Mouse (Mus musculus) myocyte (in vitro differentiated cells): ENCODE measurements around the gene Lsm12.

Experiments used
- E2F4 ChIP-seq: IDR thresholded peaks from one replicate; pipeline ENCODE4 v1.6.1; 2011; ENCODE audit warnings: mild to moderate bottlenecking, control low read depth, moderate library complexity; ENCODE audit not compliant: insufficient read depth
- MAX ChIP-seq: IDR thresholded peaks from one replicate; pipeline ENCODE4 v1.6.1; 2011; ENCODE audit warnings: low read depth, mild to moderate bottlenecking, control low read depth
- MYOD1 ChIP-seq, 3 experiments: IDR thresholded peaks; one replicate each; pipeline ENCODE4 v1.6.1; 2011; ENCODE audit warnings: control low read depth in 2 of 3, low read depth in 2 of 3, mild to moderate bottlenecking in 2 of 3, moderate library complexity in 1 of 3; ENCODE audit not compliant: insufficient read length in 2 of 3, control insufficient read depth in 1 of 3
- POLR2A ChIP-seq: IDR thresholded peaks from one replicate; pipeline ENCODE4 v1.6.1; 2011; ENCODE audit warnings: low read depth, mild to moderate bottlenecking, control low read depth, moderate library complexity; ENCODE audit not compliant: insufficient read length
- POLR2AphosphoS2 ChIP-seq: IDR thresholded peaks from one replicate; pipeline ENCODE4 v1.6.1; 2011; ENCODE audit warnings: low read depth, control low read depth; ENCODE audit not compliant: insufficient read length
- TCF3 ChIP-seq: IDR thresholded peaks from one replicate; pipeline ENCODE4 v1.6.1; 2011; ENCODE audit warnings: low read depth, control low read depth; ENCODE audit not compliant: insufficient read length

DNA sequence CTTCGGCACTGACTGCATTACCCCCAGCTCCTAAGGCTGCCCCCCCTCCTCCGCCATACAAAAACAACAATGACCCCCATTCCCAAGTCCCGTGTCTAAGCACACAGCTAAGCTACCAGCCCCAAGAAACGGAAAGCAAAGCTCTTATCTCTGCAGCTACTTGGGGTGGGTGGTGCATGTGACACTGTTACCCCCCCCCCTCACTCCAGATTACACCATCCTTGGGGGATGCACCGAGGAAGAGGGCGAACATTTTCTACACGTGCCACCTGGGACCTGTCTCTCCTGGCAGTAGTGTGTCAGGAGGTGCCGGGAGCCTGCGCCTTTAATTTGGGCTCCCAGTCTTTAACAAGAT is 43.1 kb upstream of the Lsm12 start:
- no peak for TF ChIP-seq POLR2AphosphoS2
- no peak for TF ChIP-seq POLR2A
- TF ChIP-seq E2F4: no peak
- no peak for TF ChIP-seq TCF3
- TF ChIP-seq MAX: no peak
- no peak for TF ChIP-seq MYOD1 (IDR thresholded peaks at IDR 0.05; ENCODE audit: control insufficient read depth in 1 of 3, insufficient read length in 2 of 3, low read depth in 2 of 3)
